Mouse (Mus musculus) neural tube, embryonic 10.5 days (tissue): ENCODE data around the gene Kcnip4.

ENCODE experiments used
- DNase-seq: peaks from one replicate; pipeline ENCODE4 v3.0.0-alpha.2; 2017; ENCODE audit warnings: low spot score; ENCODE audit errors: extremely low spot score

Kcnip4 gene

GRCm38 (mm10) chr5:48890216-48890615 lies 634.5 kb downstream of the Kcnip4 start:
- DNase-seq = no peak

GRCm38 (mm10) chr5:48889395-48890194 lies 635.1 kb downstream of the Kcnip4 start:
- DNase-seq = peak; percentile 43

- DNase-seq = no peak
Observed at GRCm38 (mm10) chr5:48878081-48878480, 646.6 kb downstream of the Kcnip4 start.

GRCm38 (mm10) chr5:48864268-48864967 lies 660.3 kb downstream of the Kcnip4 start:
- DNase-seq = no peak

- DNase-seq = no peak
Observed at GRCm38 (mm10) chr5:48840971-48841370, 683.7 kb downstream of the Kcnip4 start.

- DNase-seq = no peak
Observed at GRCm38 (mm10) chr5:48795526-48795925, 729.2 kb downstream of the Kcnip4 start.

- no peak for DNase-seq
Observed at GRCm38 (mm10) chr5:48779376-48779775, 745.3 kb downstream of the Kcnip4 start.

- DNase-seq = no peak
Observed at GRCm38 (mm10) chr5:48748613-48749012, 776.1 kb downstream of the Kcnip4 start.

GRCm38 (mm10) chr5:48737640-48738039 lies 787.1 kb downstream of the Kcnip4 start:
- no peak for DNase-seq

GRCm38 (mm10) chr5:48718166-48718565 lies 806.5 kb downstream of the Kcnip4 start:
- no peak for DNase-seq

GRCm38 (mm10) chr5:48705997-48706396 lies 818.7 kb downstream of the Kcnip4 start:
- DNase-seq = no peak

- DNase-seq = no peak
Observed at GRCm38 (mm10) chr5:48687068-48687467, 837.6 kb downstream of the Kcnip4 start.

GRCm38 (mm10) chr5:48679733-48680595 lies 844.7 kb downstream of the Kcnip4 start:
- no peak for DNase-seq

- DNase-seq = no peak
Observed at GRCm38 (mm10) chr5:48662504-48662903, 862.2 kb downstream of the Kcnip4 start.

GRCm38 (mm10) chr5:48659975-48660374 lies 864.7 kb downstream of the Kcnip4 start:
- no peak for DNase-seq

- DNase-seq = no peak
Observed at GRCm38 (mm10) chr5:48650496-48650895, 874.2 kb downstream of the Kcnip4 start.

GRCm38 (mm10) chr5:48636675-48637074 lies 888.0 kb downstream of the Kcnip4 start:
- no peak for DNase-seq

GRCm38 (mm10) chr5:48633631-48634030 lies 891.1 kb downstream of the Kcnip4 start:
- DNase-seq = no peak

- no peak for DNase-seq
Observed at GRCm38 (mm10) chr5:48623370-48623769, 901.3 kb downstream of the Kcnip4 start.

GRCm38 (mm10) chr5:48606916-48607315 lies 917.8 kb downstream of the Kcnip4 start:
- DNase-seq = no peak

GRCm38 (mm10) chr5:48606281-48606680 lies 918.4 kb downstream of the Kcnip4 start:
- DNase-seq = no peak
